Mouse (Mus musculus) hindbrain, embryonic 15.5 days (tissue): Measurements from ENCODE around the gene Gm37240. TPM values are rescaled to one million over a fixed set of nuclear protein-coding genes. Genes with fewer than 3 reads are reported as not detected.
A peak's percentile ranks its signal among the peaks of the same experiment; 100 is the strongest.
"Not testable (repeated sequence)": the region's sequence is repeated elsewhere in the genome, so short reads cannot be mapped to it uniquely, and the experiment has no call there.

Experiments
- ATAC-seq: fragments of 200-750 bp; cut with Nextera tagmentation; 2 replicates; pipeline ENCODE4 v1.8.0; 2017; ENCODE audit warnings: low read depth, moderate number of reproducible peaks, moderate TSS enrichment; ENCODE audit not compliant: low FRiP score
- H3K27ac ChIP-seq: fragments of 300-500 bp; sonication (generic); replicated peaks from 2 replicates; pipeline ENCODE4 v1.5.1; 2015; ENCODE audit warnings: mild to moderate bottlenecking, inconsistent platforms
- H3K27me3 ChIP-seq: fragments of 300-500 bp; sonication (generic); 2 replicates; pipeline ENCODE4 v1.6.1; 2015; ENCODE audit warnings: control low read depth, inconsistent platforms
- H3K36me3 ChIP-seq: fragments of 300-500 bp; sonication (generic); 2 replicates; pipeline ENCODE4 v1.6.1; 2015; ENCODE audit warnings: control low read depth, inconsistent platforms
- H3K4me1 ChIP-seq: fragments of 300-500 bp; sonication (generic); replicated peaks from 2 replicates; pipeline ENCODE4 v1.6.1; 2015; ENCODE audit warnings: control low read depth, inconsistent platforms
- H3K4me2 ChIP-seq: fragments of 300-500 bp; sonication (generic); 2 replicates; pipeline ENCODE4 v1.6.1; 2015; ENCODE audit warnings: moderate library complexity, mild to moderate bottlenecking, inconsistent platforms
- H3K4me3 ChIP-seq: fragments of 300-500 bp; sonication (generic); 2 replicates; pipeline ENCODE4 v1.5.1; 2015; ENCODE audit warnings: mild to moderate bottlenecking, inconsistent platforms
- H3K9ac ChIP-seq: fragments of 300-500 bp; sonication (generic); 2 replicates; pipeline ENCODE4 v1.6.1; 2015; ENCODE audit warnings: inconsistent platforms
- H3K9me3 ChIP-seq: fragments of 300-500 bp; sonication (generic); 2 replicates; pipeline ENCODE4 v1.6.1; 2016; ENCODE audit warnings: control low read depth, inconsistent platforms
- WGBS: fragments of 180-500 bp; shearing (Covaris S2); methylation state at CpG from one replicate; pipeline ENCODE4 v1.1.7; 2015; 5-methylcytosine and 5-hydroxymethylcytosine counted together
- polyA plus RNA-seq: library from polyadenylated mRNA; unstranded; fragments of >200 nt; fragmentation: Nextera tagmentation; extraction: Ambion mirVana; gene quantifications from 2 replicates; pipeline ENCODE4 v1.2.1, GENCODE M21; 2015

Gm37240 gene
- 0.80 and 0.87 TPM in 2 replicates for polyA plus RNA-seq

GRCm38 (mm10) chr3:85887239-85887827 lies at the start of gene Gm37240, which contains the start of gene Glt28d2:
Gm37240 (minus strand) TSS chr3:85887518.
Glt28d2 (minus strand) TSS chr3:85887516.
- Histone ChIP-seq H3K9me3 (no peaks in the 10 kb centered on the region), H3K9ac (peak within 1 kb of the TSS; percentile 16), H3K4me3 (peak within 1 kb of the TSS; percentile 53), H3K4me1 (peaks cover 18% of the 10 kb centered on the region), H3K36me3 (no peaks in the 10 kb centered on the region), H3K27ac (no peak within 1 kb of the TSS), H3K27me3 (peaks cover 25% of the 10 kb centered on the region), H3K4me2 (peak within 1 kb of the TSS; percentile 98)
- ATAC-seq, result peak; percentile 90
- WGBS, result under 1% methylated on average over 42 of the region's 48 CpGs

- WGBS, result 89% methylated on average over 5 of the region's 5 CpGs
Measured at GRCm38 (mm10) chr3:85933586-85933985, 46.3 kb upstream of the Gm37240 start.

GRCm38 (mm10) chr3:85931859-85932258 lies 44.5 kb upstream of the Gm37240 start:
- H3K9me3 ChIP-seq, result no peaks in the 10 kb centered on the region
- H3K9ac ChIP-seq, result no peak overlapping the region
- no peak overlapping the region for H3K4me2 ChIP-seq
- WGBS, result 87% methylated on average over 6 of the region's 6 CpGs
- ATAC-seq, result no peak
- no peak overlapping the region for H3K27ac ChIP-seq
- no peak overlapping the region for H3K4me3 ChIP-seq
- no peaks in the 10 kb centered on the region for H3K36me3 ChIP-seq
- no peaks in the 10 kb centered on the region; the same call in 1 of the 2 replicates for H3K4me1 ChIP-seq
- H3K27me3 ChIP-seq, result no peaks in the 10 kb centered on the region

More at GRCm38 (mm10) chr3:85933586-85933985, 46.3 kb upstream of the Gm37240 start:
- no peak overlapping the region for H3K27ac ChIP-seq
- H3K27me3 ChIP-seq, result no peaks in the 10 kb centered on the region
- no peak for ATAC-seq
- no peak overlapping the region for H3K4me2 ChIP-seq
- H3K4me1 ChIP-seq, result no peaks in the 10 kb centered on the region; the same call in 1 of the 2 replicates
- H3K4me3 ChIP-seq, result no peak overlapping the region
- no peak overlapping the region for H3K9ac ChIP-seq
- no peaks in the 10 kb centered on the region for H3K36me3 ChIP-seq
- H3K9me3 ChIP-seq, result no peaks in the 10 kb centered on the region

- ATAC-seq, result no peak
- Histone ChIP-seq H3K36me3 (no peaks in the 10 kb centered on the region), H3K27ac (no peak overlapping the region), H3K27me3 (no peaks in the 10 kb centered on the region), H3K9ac (no peak overlapping the region), H3K4me2 (no peak overlapping the region), H3K4me1 (no peaks in the 10 kb centered on the region; the same call in 1 of the 2 replicates), H3K9me3 (no peaks in the 10 kb centered on the region), H3K4me3 (no peak overlapping the region)
- WGBS, result 46% methylated on average over 11 of the region's 11 CpGs
Measured at GRCm38 (mm10) chr3:85930671-85931255, 43.4 kb upstream of the Gm37240 start.

- H3K36me3 ChIP-seq, result no peaks in the 10 kb centered on the region
- no peaks in the 10 kb centered on the region; the same call in 1 of the 2 replicates for H3K4me1 ChIP-seq
- ATAC-seq, result no peak
- no peak overlapping the region for H3K27ac ChIP-seq
- no peak overlapping the region for H3K9ac ChIP-seq
- H3K27me3 ChIP-seq, result no peaks in the 10 kb centered on the region
- H3K4me3 ChIP-seq, result no peak overlapping the region
- no peaks in the 10 kb centered on the region for H3K9me3 ChIP-seq
- 87% methylated on average over 5 of the region's 5 CpGs for WGBS
- no peak overlapping the region for H3K4me2 ChIP-seq
Measured at GRCm38 (mm10) chr3:85929711-85930110, 42.4 kb upstream of the Gm37240 start.

GRCm38 (mm10) chr3:85928140-85928611 lies 40.9 kb upstream of the Gm37240 start:
- Histone ChIP-seq H3K4me2 (no peak overlapping the region), H3K27ac (no peak overlapping the region), H3K36me3 (no peaks in the 10 kb centered on the region), H3K4me3 (no peak overlapping the region), H3K27me3 (no peaks in the 10 kb centered on the region), H3K9ac (no peak overlapping the region), H3K9me3 (no peaks in the 10 kb centered on the region), H3K4me1 (no peaks in the 10 kb centered on the region; the same call in 1 of the 2 replicates)
- peak; percentile 69; the same call in 1 of the 2 replicates for ATAC-seq
- 70% methylated on average over 5 of the region's 5 CpGs for WGBS

GRCm38 (mm10) chr3:85927296-85927695 lies 40.0 kb upstream of the Gm37240 start:
- Histone ChIP-seq H3K27ac (no peak overlapping the region), H3K4me3 (no peak overlapping the region), H3K27me3 (no peaks in the 10 kb centered on the region), H3K4me2 (no peak overlapping the region), H3K36me3 (no peaks in the 10 kb centered on the region), H3K9ac (no peak overlapping the region), H3K4me1 (no peaks in the 10 kb centered on the region; the same call in 1 of the 2 replicates), H3K9me3 (no peaks in the 10 kb centered on the region)
- no peak for ATAC-seq
- 86% methylated on average over 9 of the region's 9 CpGs for WGBS

GRCm38 (mm10) chr3:85923954-85924945 lies 36.9 kb upstream of the Gm37240 start:
- Histone ChIP-seq H3K27ac (no peak overlapping the region), H3K9ac (no peak overlapping the region), H3K36me3 (no peaks in the 10 kb centered on the region), H3K4me1 (no peaks in the 10 kb centered on the region), H3K9me3 (no peaks in the 10 kb centered on the region), H3K27me3 (no peaks in the 10 kb centered on the region), H3K4me2 (peak overlapping the region; percentile 37), H3K4me3 (no peak overlapping the region)
- whole genome bisulfite sequencing, result 48% methylated on average over 18 of the region's 18 CpGs
- ATAC-seq, result peak; percentile 56; the same call in 1 of the 2 replicates

- H3K27me3 ChIP-seq, result no peaks in the 10 kb centered on the region
- H3K27ac ChIP-seq, result no peak overlapping the region
- no peak overlapping the region for H3K4me3 ChIP-seq
- H3K9me3 ChIP-seq, result no peaks in the 10 kb centered on the region
- no peak for ATAC-seq
- H3K36me3 ChIP-seq, result no peaks in the 10 kb centered on the region
- no peak overlapping the region for H3K4me2 ChIP-seq
- H3K4me1 ChIP-seq, result no peaks in the 10 kb centered on the region
- no peak overlapping the region for H3K9ac ChIP-seq
- 76% methylated on average over 8 of the region's 8 CpGs for WGBS
Measured at GRCm38 (mm10) chr3:85923343-85923742, 36.0 kb upstream of the Gm37240 start.

- Histone ChIP-seq H3K36me3 (no peaks in the 10 kb centered on the region), H3K9me3 (no peaks in the 10 kb centered on the region), H3K4me1 (no peaks in the 10 kb centered on the region), H3K27ac (no peak overlapping the region), H3K27me3 (no peaks in the 10 kb centered on the region), H3K4me2 (no peak overlapping the region), H3K4me3 (no peak overlapping the region), H3K9ac (no peak overlapping the region)
- 78% methylated on average over 3 of the region's 3 CpGs for WGBS
- no peak for ATAC-seq
Measured at GRCm38 (mm10) chr3:85922331-85922730, 35.0 kb upstream of the Gm37240 start.

- not testable (repeated sequence) for H3K4me1 ChIP-seq, H3K4me3 ChIP-seq, H3K27ac ChIP-seq, ATAC-seq, H3K27me3 ChIP-seq, H3K4me2 ChIP-seq, H3K36me3 ChIP-seq, H3K9me3 ChIP-seq, H3K9ac ChIP-seq
- 93% methylated on average over 2 of the region's 2 CpGs for WGBS
Measured at GRCm38 (mm10) chr3:85920671-85921070, 33.4 kb upstream of the Gm37240 start.
